Mouse (Mus musculus): ENCODE measurements around the gene Slc26a11. TPM values are rescaled to one million over a fixed set of nuclear protein-coding genes. Genes with fewer than 3 reads are reported as not detected.
A peak's percentile ranks its signal among the peaks of the same experiment; 100 is the strongest.

Slc26a11 gene
- polyA plus RNA-seq (2016; fragmentation: Nextera tagmentation; extraction: Ambion mirVana), result 5.1 and 6.3 TPM in 2 replicates

- 2% methylated on average over 40 of the region's 40 CpGs for WGBS
These were observed at the start of gene Slc26a11, which contains the start of gene Sgsh for GRCm38 (mm10) chr11:119355443-119356385. Slc26a11 (plus strand) TSS chr11:119355557. Sgsh (minus strand) TSS chr11:119355536.

GRCm38 (mm10) chr11:119306762-119307657 is 48.3 kb upstream of the Slc26a11 start:
- no peak overlapping the region for H3K27ac ChIP-seq

More at GRCm38 (mm10) chr11:119355443-119356385, at the start of gene Slc26a11, which contains the start of gene Sgsh:
- H3K9ac ChIP-seq, result peak within 1 kb of the TSS; percentile 78
- 0 out of 2 replicates have a peak, but pooled peaks cover 3% of the 10 kb centered on the region for H3K27me3 ChIP-seq
- H3K27ac ChIP-seq, result peak within 1 kb of the TSS; percentile 57; the same call in 1 of the 2 replicates
- H3K4me2 ChIP-seq, result peak within 1 kb of the TSS; percentile 98
- H3K4me3 ChIP-seq (replicated peaks), result peak within 1 kb of the TSS; percentile 72
- ATAC-seq (ENCODE audit: low FRiP score), result peak; percentile 96
- H3K9me3 ChIP-seq, result no peaks in the 10 kb centered on the region
- peaks cover 21% of the 10 kb centered on the region for H3K4me1 ChIP-seq
- H3K36me3 ChIP-seq (replicated peaks), result peaks cover 4% of the 10 kb centered on the region; the same call in 1 of the 2 replicates

GRCm38 (mm10) chr11:119307658-119307867 is 47.8 kb upstream of the Slc26a11 start, which contains the start of gene Card14:
Card14 (plus strand) TSS chr11:119307768.
- no peaks in the 10 kb centered on the region for H3K36me3 ChIP-seq (replicated peaks)
- no peak within 1 kb of the TSS for H3K4me2 ChIP-seq
- no peak within 1 kb of the TSS for H3K4me3 ChIP-seq (replicated peaks)
- ATAC-seq (ENCODE audit: low FRiP score), result no peak
- 59% methylated on average over 1 of the region's 1 CpGs for WGBS
- peaks cover 4% of the 10 kb centered on the region for H3K4me1 ChIP-seq
- H3K9me3 ChIP-seq, result no peaks in the 10 kb centered on the region
- no peak within 1 kb of the TSS for H3K9ac ChIP-seq
- peaks cover 36% of the 10 kb centered on the region for H3K27me3 ChIP-seq
- no peak within 1 kb of the TSS for H3K27ac ChIP-seq

More at GRCm38 (mm10) chr11:119306762-119307657, 48.3 kb upstream of the Slc26a11 start:
- no peak overlapping the region for H3K9ac ChIP-seq
- WGBS, result 66% methylated on average over 13 of the region's 13 CpGs
- H3K9me3 ChIP-seq, result no peaks in the 10 kb centered on the region
- ATAC-seq (ENCODE audit: low FRiP score), result no peak
- H3K4me2 ChIP-seq, result no peak overlapping the region
- no peaks in the 10 kb centered on the region for H3K36me3 ChIP-seq (replicated peaks)
- no peak overlapping the region for H3K4me3 ChIP-seq (replicated peaks)
- H3K4me1 ChIP-seq, result peaks cover 4% of the 10 kb centered on the region
- peaks cover 36% of the 10 kb centered on the region for H3K27me3 ChIP-seq

- WGBS, result 32% methylated on average over 11 of the region's 11 CpGs
- no peak overlapping the region for H3K27ac ChIP-seq
- no peaks in the 10 kb centered on the region for H3K36me3 ChIP-seq (replicated peaks)
- H3K9ac ChIP-seq, result no peak overlapping the region
- no peak overlapping the region for H3K4me2 ChIP-seq
- H3K4me1 ChIP-seq, result peaks cover 4% of the 10 kb centered on the region
- H3K27me3 ChIP-seq, result peaks cover 36% of the 10 kb centered on the region
- no peak for ATAC-seq (ENCODE audit: low FRiP score)
- no peaks in the 10 kb centered on the region for H3K9me3 ChIP-seq
- no peak overlapping the region for H3K4me3 ChIP-seq (replicated peaks)
These were observed 47.4 kb upstream of the Slc26a11 start for GRCm38 (mm10) chr11:119307916-119308315.

- Histone ChIP-seq H3K4me1 (peaks cover 4% of the 10 kb centered on the region), H3K27ac (no peak overlapping the region), H3K9ac (no peak overlapping the region), H3K4me2 (no peak overlapping the region), H3K27me3 (peaks cover 20% of the 10 kb centered on the region), H3K36me3 (replicated peaks) (no peaks in the 10 kb centered on the region), H3K9me3 (no peaks in the 10 kb centered on the region), H3K4me3 (replicated peaks) (no peak overlapping the region)
- 19% methylated on average over 10 of the region's 10 CpGs for WGBS
- no peak for ATAC-seq (ENCODE audit: low FRiP score)
These were observed 44.7 kb upstream of the Slc26a11 start for GRCm38 (mm10) chr11:119310621-119311020.

DNA sequence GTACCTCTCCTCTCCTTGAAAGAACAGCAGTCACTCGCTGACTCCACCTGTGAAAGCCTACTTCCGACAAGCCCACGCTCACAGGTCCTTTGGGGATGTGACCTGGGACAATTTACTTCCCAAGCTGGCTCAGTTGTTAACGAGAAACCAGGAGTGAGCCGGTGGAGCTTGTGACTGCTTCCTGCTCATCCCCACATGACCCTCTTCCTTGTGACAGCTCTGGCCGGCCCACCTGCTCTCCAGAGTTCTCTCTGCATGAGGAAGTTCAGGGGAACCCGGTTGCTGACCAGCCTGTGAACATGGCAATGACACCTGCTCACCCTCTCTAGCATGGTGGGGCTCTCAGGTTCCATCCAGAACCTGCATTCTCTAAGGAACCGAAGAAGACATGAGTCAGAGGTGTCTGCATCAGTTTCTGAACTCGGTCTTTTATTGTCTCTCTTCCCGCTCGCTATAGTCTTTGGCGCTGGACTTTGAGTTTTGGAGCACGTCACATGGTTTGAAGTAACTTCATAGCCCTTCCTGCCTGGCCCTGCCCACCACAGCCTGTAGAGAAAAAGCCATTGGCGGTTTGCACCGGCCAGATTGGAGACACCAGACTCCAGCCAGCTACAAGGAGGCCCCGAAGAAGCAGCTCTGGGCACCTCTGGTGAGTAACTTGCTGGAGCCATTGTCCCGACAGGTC is 41.0 kb upstream of the Slc26a11 start:
- H3K4me2 ChIP-seq, result no peak overlapping the region
- H3K9ac ChIP-seq, result no peak overlapping the region
- no peak overlapping the region for H3K27ac ChIP-seq
- no peak overlapping the region for H3K4me3 ChIP-seq (replicated peaks)
- H3K27me3 ChIP-seq, result 0 out of 2 replicates have a peak, but pooled peaks cover 9% of the 10 kb centered on the region
- ATAC-seq (ENCODE audit: low FRiP score), result no peak
- no peaks in the 10 kb centered on the region for H3K4me1 ChIP-seq
- H3K36me3 ChIP-seq (replicated peaks), result no peaks in the 10 kb centered on the region
- H3K9me3 ChIP-seq, result no peaks in the 10 kb centered on the region
- WGBS, result 85% methylated on average over 17 of the region's 17 CpGs

DNA sequence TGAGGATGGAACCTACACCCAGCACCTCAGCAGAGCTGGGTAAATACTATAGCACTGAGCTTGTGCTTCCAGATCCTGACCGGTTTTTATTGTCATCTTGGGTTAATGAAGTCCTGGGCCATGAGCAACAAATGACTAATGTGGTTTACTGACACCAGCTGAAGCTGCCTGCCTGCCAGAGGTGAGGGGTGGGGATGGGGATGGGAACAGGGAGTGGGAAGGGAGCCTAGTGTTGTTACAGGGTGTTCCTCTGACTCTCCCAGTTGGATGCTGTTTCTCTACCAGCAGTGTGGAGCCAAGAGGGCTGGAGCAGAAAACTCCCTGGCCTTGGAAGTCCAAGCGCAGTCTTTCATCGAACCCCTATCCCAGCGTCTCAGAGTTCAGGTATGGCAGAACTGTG is 38.6 kb upstream of the Slc26a11 start:
- Histone ChIP-seq H3K36me3 (replicated peaks) (no peaks in the 10 kb centered on the region), H3K27ac (no peak overlapping the region), H3K4me1 (no peaks in the 10 kb centered on the region), H3K27me3 (0 out of 2 replicates have a peak, but pooled peaks cover 6% of the 10 kb centered on the region), H3K9me3 (no peaks in the 10 kb centered on the region), H3K9ac (no peak overlapping the region), H3K4me2 (no peak overlapping the region), H3K4me3 (replicated peaks) (no peak overlapping the region)
- 83% methylated on average over 4 of the region's 4 CpGs for WGBS
- no peak for ATAC-seq (ENCODE audit: low FRiP score)

DNA sequence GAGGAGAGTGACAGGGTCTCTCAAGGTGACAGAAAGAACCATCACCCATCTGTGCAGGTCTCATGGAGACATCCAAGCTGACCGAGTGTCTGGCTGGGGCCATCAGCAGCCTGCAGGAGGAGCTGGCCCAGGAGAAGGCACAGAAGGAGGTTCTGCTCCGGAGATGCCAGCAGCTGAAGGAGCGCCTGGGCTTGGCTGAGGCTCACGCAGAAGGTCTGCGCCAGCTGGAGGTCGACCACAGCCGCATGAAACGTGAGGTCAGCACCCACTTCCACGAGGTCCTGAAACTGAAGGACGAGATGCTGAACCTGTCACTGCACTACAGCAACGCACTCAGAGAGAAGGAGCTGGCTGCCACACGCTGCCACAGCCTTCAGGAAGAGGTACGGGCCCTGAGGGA is 32.8 kb upstream of the Slc26a11 start:
- H3K9ac ChIP-seq, result no peak overlapping the region
- no peak overlapping the region for H3K4me2 ChIP-seq
- no peak for ATAC-seq (ENCODE audit: low FRiP score)
- H3K27ac ChIP-seq, result no peak overlapping the region
- 85% methylated on average over 13 of the region's 13 CpGs for WGBS
- no peaks in the 10 kb centered on the region for H3K4me1 ChIP-seq
- no peaks in the 10 kb centered on the region for H3K36me3 ChIP-seq (replicated peaks)
- H3K4me3 ChIP-seq (replicated peaks), result no peak overlapping the region
- peaks cover 4% of the 10 kb centered on the region; the same call in 1 of the 2 replicates for H3K27me3 ChIP-seq
- no peaks in the 10 kb centered on the region for H3K9me3 ChIP-seq

DNA sequence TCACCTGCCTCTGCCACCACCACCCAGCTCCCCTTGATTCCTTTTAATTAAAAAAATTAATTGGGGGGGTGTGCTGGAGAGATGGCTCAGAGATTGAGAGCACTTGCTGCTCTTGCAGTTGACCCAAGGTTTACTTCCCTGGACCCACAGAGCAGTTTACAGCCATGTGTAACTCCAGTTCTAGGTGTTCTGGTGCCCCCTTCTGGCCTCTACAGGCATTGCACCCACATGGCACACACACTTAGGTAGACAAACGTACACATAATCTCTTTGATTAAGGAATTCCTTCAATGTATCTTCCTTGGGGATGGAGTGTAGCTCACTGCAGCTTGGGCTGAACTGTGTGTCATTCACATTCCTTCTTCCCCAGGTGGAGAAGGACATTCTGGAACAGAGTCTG is 30.3 kb upstream of the Slc26a11 start:
- no peak overlapping the region for H3K4me3 ChIP-seq (replicated peaks)
- H3K4me2 ChIP-seq, result no peak overlapping the region
- no peak overlapping the region for H3K9ac ChIP-seq
- H3K36me3 ChIP-seq (replicated peaks), result no peaks in the 10 kb centered on the region
- WGBS, result 82% methylated on average over 1 of the region's 1 CpGs
- peaks cover 6% of the 10 kb centered on the region; the same call in 1 of the 2 replicates for H3K27me3 ChIP-seq
- H3K9me3 ChIP-seq, result no peaks in the 10 kb centered on the region
- no peak for ATAC-seq (ENCODE audit: low FRiP score)
- H3K27ac ChIP-seq, result no peak overlapping the region
- no peaks in the 10 kb centered on the region for H3K4me1 ChIP-seq

- no peak for ATAC-seq (ENCODE audit: low FRiP score)
- 70% methylated on average over 4 of the region's 4 CpGs for WGBS
- no peaks in the 10 kb centered on the region for H3K36me3 ChIP-seq (replicated peaks)
- no peaks in the 10 kb centered on the region for H3K9me3 ChIP-seq
- H3K4me2 ChIP-seq, result no peak overlapping the region
- H3K27ac ChIP-seq, result no peak overlapping the region
- H3K4me1 ChIP-seq, result no peaks in the 10 kb centered on the region
- H3K27me3 ChIP-seq, result peaks cover 12% of the 10 kb centered on the region; the same call in 1 of the 2 replicates
- H3K9ac ChIP-seq, result no peak overlapping the region
- no peak overlapping the region for H3K4me3 ChIP-seq (replicated peaks)
These were observed 24.8 kb upstream of the Slc26a11 start for GRCm38 (mm10) chr11:119330592-119330991.

DNA sequence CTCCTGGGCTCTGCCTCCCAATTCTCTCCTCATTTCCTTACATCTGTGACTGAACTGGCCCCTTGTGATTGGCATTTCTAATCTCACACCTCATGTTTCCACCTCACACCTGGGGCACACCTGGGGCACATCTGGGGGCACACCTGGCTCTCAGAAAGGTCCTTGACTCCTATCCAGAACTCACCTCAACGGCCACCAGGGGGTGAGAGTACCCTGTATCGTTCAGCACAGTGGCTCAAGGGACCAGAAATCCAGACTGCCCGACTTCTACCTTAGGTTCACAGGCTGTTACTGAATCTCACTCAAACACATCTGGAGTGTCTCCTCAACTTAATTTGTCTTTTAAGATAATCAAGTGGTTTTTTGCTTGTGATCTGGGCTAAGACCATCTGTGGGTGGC is 23.4 kb upstream of the Slc26a11 start:
- WGBS, result 45% methylated on average over 3 of the region's 3 CpGs
- H3K4me3 ChIP-seq (replicated peaks), result no peak overlapping the region
- peaks cover 12% of the 10 kb centered on the region; the same call in 1 of the 2 replicates for H3K27me3 ChIP-seq
- no peak overlapping the region for H3K9ac ChIP-seq
- H3K9me3 ChIP-seq, result no peaks in the 10 kb centered on the region
- H3K36me3 ChIP-seq (replicated peaks), result no peaks in the 10 kb centered on the region
- ATAC-seq (ENCODE audit: low FRiP score), result no peak
- no peak overlapping the region for H3K4me2 ChIP-seq
- no peaks in the 10 kb centered on the region for H3K4me1 ChIP-seq
- no peak overlapping the region for H3K27ac ChIP-seq
